Mouse (Mus musculus) liver, embryonic 16.5 days (tissue): ENCODE results near the gene Nid2. TPM values are rescaled to one million over a fixed set of nuclear protein-coding genes. Genes with fewer than 3 reads are reported as not detected.

Experiments used
- ATAC-seq: fragments of 200-750 bp; cut with Nextera tagmentation; 2 replicates; pipeline ENCODE4 v1.8.0; 2017; ENCODE audit warnings: low read depth, mild to moderate bottlenecking, moderate number of reproducible peaks, moderate library complexity
- H3K27ac ChIP-seq: fragments of 300-500 bp; sonication (generic); 2 replicates; pipeline ENCODE4 v1.5.1; 2014; ENCODE audit warnings: mild to moderate bottlenecking, low read length
- H3K27me3 ChIP-seq: fragments of 300-500 bp; sonication (generic); 2 replicates; pipeline ENCODE4 v1.6.1; 2014; ENCODE audit warnings: low read depth, low read length, mixed read lengths; ENCODE audit not compliant: control insufficient read depth, insufficient read depth
- H3K36me3 ChIP-seq: fragments of 300-500 bp; sonication (generic); 2 replicates; pipeline ENCODE4 v1.6.1; 2014; ENCODE audit warnings: mild to moderate bottlenecking; ENCODE audit not compliant: control insufficient read depth, insufficient read depth
- H3K4me1 ChIP-seq: fragments of 300-500 bp; sonication (generic); 2 replicates; pipeline ENCODE4 v1.6.1; 2014; ENCODE audit warnings: low read depth, low read length, mixed read lengths; ENCODE audit not compliant: control insufficient read depth
- H3K4me2 ChIP-seq: fragments of 300-500 bp; sonication (generic); 2 replicates; pipeline ENCODE4 v1.6.1; 2014; ENCODE audit warnings: low read depth, low read length, mixed read lengths
- H3K4me3 ChIP-seq: fragments of 300-500 bp; sonication (generic); 2 replicates; pipeline ENCODE4 v1.5.1; 2014; ENCODE audit warnings: low read depth, mild to moderate bottlenecking, low read length
- H3K9ac ChIP-seq: fragments of 300-500 bp; sonication (generic); 2 replicates; pipeline ENCODE4 v1.6.1; 2014; ENCODE audit warnings: low read depth, low read length
- H3K9me3 ChIP-seq: fragments of 300-500 bp; sonication (generic); replicated peaks from 2 replicates; pipeline ENCODE4 v1.6.1; 2016; ENCODE audit warnings: low read length; ENCODE audit not compliant: control insufficient read depth
- WGBS: fragments of 180-500 bp; shearing (Covaris S2); extraction: QIAGEN DNeasy Blood & Tissue Kit; methylation state at CpG from one replicate; pipeline ENCODE4 v1.1.7; 2014; ENCODE audit not compliant: insufficient replicate concordance; 5-methylcytosine and 5-hydroxymethylcytosine counted together
- polyA plus RNA-seq: library from polyadenylated mRNA; unstranded; fragments of >200 nt; fragmentation: Nextera tagmentation; extraction: Ambion mirVana; gene quantifications from 2 replicates; pipeline ENCODE4 v1.2.1, GENCODE M21; 2015

Nid2 gene
- polyA plus RNA-seq, 1 experiment from 2014 or later, result 16.1 TPM

DNA sequence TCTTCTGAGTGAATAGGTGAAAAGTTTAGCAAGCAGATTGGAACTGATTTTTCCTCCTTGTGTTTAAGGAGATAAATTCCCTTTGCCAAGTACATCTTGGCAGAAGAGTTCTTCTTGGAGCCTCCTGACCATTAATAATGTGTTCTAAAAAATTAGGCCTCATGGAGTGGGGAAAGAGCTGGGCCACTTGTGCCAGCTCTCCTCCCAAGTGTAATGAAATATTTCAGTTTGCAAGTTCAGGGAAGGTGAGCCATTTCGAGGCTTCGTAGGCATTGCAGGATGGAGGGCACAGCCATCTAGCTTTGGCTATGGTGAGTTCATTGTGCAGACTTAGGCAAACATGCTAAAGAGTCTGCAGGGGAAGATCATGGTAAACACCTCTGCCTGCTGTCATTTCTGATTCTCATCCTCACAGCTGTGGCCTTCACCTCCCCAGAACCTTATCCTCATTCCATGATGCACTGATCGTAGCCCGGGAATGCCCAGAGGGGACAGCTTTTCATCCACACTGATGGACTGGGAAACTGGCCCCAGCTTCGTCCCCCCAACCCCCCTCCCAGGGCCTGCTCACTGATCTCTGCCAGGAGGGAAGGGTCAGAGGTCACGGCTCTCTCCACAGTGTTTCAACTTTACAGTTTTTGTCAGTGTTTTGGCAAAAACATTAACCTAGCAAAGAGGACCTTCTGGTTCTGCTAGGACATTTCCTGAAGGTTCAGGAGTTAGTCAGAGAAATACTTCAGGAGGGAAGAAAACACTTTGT lies 18.6 kb downstream of the Nid2 start:
- Histone ChIP-seq H3K9ac (no peak overlapping the region), H3K4me1 (peaks cover 8% of the 10 kb centered on the region), H3K27me3 (no peaks in the 10 kb centered on the region), H3K9me3 (no peaks in the 10 kb centered on the region), H3K4me2 (no peak overlapping the region), H3K4me3 (no peak overlapping the region), H3K36me3 (no peaks in the 10 kb centered on the region), H3K27ac (no peak overlapping the region)
- WGBS, result 57% methylated on average over 6 of the region's 6 CpGs
- 0 out of 2 replicates have a peak, but pooled peaks have one; percentile 16 for ATAC-seq

DNA sequence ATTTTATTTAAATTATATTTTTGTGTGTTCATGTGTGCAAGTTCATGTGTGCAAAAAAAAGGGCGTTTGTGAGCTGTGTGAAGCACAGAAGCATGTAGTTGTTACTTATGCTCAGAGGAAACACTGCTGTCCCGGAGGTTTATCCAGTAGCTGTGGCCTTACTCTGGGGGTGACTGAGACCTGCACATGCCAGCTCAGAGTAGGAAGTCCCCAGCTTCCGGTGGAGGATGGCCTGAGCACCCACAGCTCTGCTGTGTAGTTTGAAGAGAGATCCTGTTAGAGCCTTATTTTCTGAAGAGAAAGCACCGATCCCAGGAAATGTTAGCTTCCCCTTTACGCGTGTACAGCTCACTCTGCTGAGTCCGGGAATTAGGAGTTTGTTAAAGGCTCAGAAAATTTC lies 20.1 kb downstream of the Nid2 start:
- Histone ChIP-seq H3K36me3 (no peaks in the 10 kb centered on the region), H3K9me3 (no peaks in the 10 kb centered on the region), H3K4me2 (no peak overlapping the region), H3K4me1 (peaks cover 8% of the 10 kb centered on the region), H3K27ac (no peak overlapping the region; the same call in 1 of the 2 replicates), H3K4me3 (no peak overlapping the region), H3K27me3 (no peaks in the 10 kb centered on the region), H3K9ac (no peak overlapping the region)
- ATAC-seq, result peak; percentile 27; the same call in 1 of the 2 replicates
- 20% methylated on average over 7 of the region's 7 CpGs for WGBS

DNA sequence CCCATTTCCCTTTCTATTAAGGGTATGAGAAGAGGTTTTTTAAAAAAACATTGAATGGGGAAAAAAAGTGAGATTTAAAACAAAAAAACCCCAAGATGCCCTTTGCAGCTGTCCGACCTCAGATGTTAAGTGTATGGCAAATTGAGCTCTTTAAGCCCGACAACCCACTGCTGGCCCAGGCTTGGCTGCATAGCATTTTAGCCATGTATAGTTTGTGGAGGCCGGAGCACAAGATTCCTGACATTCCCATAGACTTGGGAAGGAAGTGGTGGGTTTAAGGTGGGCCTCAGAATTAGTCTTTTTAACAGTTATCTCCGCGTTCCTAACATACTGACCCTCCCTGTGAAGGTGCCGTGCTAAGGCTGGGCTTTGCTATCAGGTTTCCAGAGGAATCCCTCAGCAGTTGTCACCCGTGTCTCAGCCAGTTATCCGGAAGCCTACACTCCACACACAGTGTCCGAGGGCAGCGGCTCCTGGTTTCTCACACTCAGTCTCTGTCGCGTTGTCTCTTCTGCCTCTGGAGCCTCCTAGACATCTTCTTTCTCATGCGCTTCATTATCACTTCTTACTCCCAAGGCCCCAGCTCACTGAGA lies 23.1 kb downstream of the Nid2 start:
- ATAC-seq, result no peak
- H3K4me2 ChIP-seq, result no peak overlapping the region
- WGBS, result 76% methylated on average over 13 of the region's 13 CpGs
- no peaks in the 10 kb centered on the region for H3K9me3 ChIP-seq
- H3K36me3 ChIP-seq, result no peaks in the 10 kb centered on the region
- no peaks in the 10 kb centered on the region; the same call in none of the 2 replicates for H3K4me1 ChIP-seq
- no peaks in the 10 kb centered on the region for H3K27me3 ChIP-seq
- H3K4me3 ChIP-seq, result no peak overlapping the region
- no peak overlapping the region for H3K27ac ChIP-seq
- H3K9ac ChIP-seq, result no peak overlapping the region

DNA sequence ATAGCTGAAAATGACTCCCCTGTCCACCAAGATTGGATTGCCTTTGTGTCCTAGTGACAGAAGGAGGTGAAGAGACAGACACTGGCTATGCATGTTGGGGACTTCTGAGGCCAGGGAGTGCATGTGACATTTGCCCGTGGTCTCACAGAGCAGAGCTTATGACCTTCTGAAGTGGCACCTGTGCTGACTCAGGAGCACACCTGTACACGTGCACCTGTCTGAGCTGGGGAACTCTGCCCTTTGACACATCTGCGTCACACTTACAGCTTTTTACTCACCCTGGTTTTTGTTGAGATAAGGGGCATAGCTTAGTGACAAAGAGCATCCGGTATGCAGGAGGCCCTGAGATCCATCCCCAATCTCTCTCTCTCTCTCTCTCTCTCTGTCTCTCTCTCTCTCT lies 24.4 kb downstream of the Nid2 start:
- Histone ChIP-seq H3K9ac (no peak overlapping the region), H3K9me3 (no peaks in the 10 kb centered on the region), H3K36me3 (no peaks in the 10 kb centered on the region), H3K4me1 (no peaks in the 10 kb centered on the region), H3K27me3 (no peaks in the 10 kb centered on the region), H3K4me3 (no peak overlapping the region), H3K27ac (no peak overlapping the region), H3K4me2 (no peak overlapping the region)
- 66% methylated on average over 4 of the region's 4 CpGs for WGBS
- no peak for ATAC-seq

DNA sequence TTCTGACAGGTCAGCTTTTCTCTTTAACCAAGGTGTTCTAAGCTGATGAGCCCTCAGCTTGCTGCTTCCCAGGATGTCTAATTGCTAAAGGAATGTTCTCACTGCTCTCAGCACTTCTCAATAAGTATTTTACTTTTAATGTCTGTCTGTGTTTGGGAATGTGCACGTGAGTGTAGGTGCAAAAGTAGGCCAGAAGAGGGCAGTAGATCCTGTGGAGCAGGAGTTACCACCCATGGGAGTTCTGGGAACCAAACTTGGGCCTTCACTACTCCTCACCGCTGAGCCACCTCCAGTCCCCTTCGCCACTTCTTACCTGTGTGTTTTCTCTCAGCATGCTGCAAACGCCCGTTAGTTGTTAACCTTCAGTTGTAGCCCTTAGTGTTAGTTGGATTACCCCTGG lies 25.1 kb downstream of the Nid2 start:
- ATAC-seq, result no peak
- H3K4me3 ChIP-seq, result no peak overlapping the region
- no peaks in the 10 kb centered on the region for H3K36me3 ChIP-seq
- no peak overlapping the region for H3K4me2 ChIP-seq
- 80% methylated on average over 5 of the region's 5 CpGs for WGBS
- H3K9ac ChIP-seq, result no peak overlapping the region
- H3K27ac ChIP-seq, result no peak overlapping the region
- no peaks in the 10 kb centered on the region for H3K9me3 ChIP-seq
- no peaks in the 10 kb centered on the region for H3K27me3 ChIP-seq
- no peaks in the 10 kb centered on the region for H3K4me1 ChIP-seq

DNA sequence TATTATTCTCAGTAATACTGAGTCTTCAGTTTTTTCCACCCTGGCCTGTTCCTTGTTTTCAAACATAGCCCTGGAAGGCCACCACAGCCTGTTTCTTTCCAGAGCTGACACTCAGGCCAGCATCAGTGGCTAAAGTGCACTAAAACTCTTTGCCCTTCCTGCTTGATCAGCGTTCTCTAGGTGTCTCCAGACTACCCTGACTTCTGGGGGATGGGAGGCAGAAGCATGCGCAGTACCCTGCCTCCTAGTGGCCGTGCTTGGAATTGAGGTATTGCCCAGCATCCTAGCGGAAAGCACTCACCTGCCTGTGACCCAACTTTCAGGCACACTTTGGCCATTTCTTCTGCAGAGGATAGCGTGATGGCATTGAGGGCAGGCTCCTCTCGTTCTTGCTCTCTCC lies 25.8 kb downstream of the Nid2 start:
- no peak overlapping the region for H3K4me3 ChIP-seq
- H3K27ac ChIP-seq, result no peak overlapping the region
- H3K9me3 ChIP-seq, result no peaks in the 10 kb centered on the region
- H3K36me3 ChIP-seq, result no peaks in the 10 kb centered on the region
- 42% methylated on average over 6 of the region's 6 CpGs for WGBS
- H3K9ac ChIP-seq, result no peak overlapping the region
- H3K4me2 ChIP-seq, result no peak overlapping the region
- ATAC-seq, result no peak
- H3K4me1 ChIP-seq, result no peaks in the 10 kb centered on the region
- H3K27me3 ChIP-seq, result no peaks in the 10 kb centered on the region

DNA sequence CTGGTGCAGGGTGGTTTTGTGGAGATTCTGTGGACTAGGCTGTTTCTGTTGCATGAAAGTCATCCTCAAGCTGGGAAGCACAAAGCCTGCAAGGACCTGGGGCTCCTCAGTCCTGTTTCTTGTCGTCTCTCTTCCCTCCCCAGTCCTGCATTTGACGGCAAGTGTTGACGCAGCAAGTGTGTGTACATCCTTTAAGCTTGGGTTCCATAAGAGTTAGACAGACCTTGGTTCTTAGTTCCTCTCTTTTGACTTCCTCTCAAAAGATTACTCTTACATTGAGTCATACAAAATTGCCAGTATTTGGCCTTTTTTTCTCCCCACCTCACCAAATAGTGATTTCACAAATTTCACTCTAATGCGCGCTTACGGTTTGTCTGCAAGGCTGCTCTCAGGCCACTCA lies 26.3 kb downstream of the Nid2 start:
- Histone ChIP-seq H3K27me3 (no peaks in the 10 kb centered on the region), H3K4me3 (no peak overlapping the region), H3K36me3 (no peaks in the 10 kb centered on the region), H3K9me3 (no peaks in the 10 kb centered on the region), H3K4me1 (no peaks in the 10 kb centered on the region), H3K27ac (no peak overlapping the region), H3K4me2 (no peak overlapping the region), H3K9ac (no peak overlapping the region)
- ATAC-seq, result no peak
- 80% methylated on average over 6 of the region's 6 CpGs for WGBS

DNA sequence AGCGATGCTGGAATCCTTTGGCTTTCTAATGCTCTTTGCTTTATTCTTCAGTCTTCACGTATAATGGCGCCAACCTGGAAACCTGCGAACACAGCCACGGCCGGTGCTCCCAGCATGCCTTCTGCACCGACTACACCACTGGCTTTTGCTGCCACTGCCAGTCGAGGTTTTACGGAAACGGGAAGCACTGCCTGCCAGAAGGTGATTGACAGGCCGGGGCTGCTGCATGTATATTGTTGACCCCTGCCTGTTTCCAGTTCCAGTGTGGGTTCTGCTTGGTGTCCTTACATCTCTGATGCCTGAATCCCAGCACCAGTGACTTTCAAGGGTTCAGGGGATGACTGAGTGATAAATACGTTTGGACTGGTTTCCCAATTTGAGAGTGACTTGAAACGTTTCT lies 26.9 kb downstream of the Nid2 start:
- 49% methylated on average over 13 of the region's 13 CpGs for WGBS
- H3K4me3 ChIP-seq, result no peak overlapping the region
- no peaks in the 10 kb centered on the region for H3K27me3 ChIP-seq
- no peak for ATAC-seq
- H3K27ac ChIP-seq, result no peak overlapping the region
- no peaks in the 10 kb centered on the region for H3K9me3 ChIP-seq
- no peak overlapping the region for H3K4me2 ChIP-seq
- no peaks in the 10 kb centered on the region for H3K36me3 ChIP-seq
- no peak overlapping the region for H3K9ac ChIP-seq
- H3K4me1 ChIP-seq, result no peaks in the 10 kb centered on the region

DNA sequence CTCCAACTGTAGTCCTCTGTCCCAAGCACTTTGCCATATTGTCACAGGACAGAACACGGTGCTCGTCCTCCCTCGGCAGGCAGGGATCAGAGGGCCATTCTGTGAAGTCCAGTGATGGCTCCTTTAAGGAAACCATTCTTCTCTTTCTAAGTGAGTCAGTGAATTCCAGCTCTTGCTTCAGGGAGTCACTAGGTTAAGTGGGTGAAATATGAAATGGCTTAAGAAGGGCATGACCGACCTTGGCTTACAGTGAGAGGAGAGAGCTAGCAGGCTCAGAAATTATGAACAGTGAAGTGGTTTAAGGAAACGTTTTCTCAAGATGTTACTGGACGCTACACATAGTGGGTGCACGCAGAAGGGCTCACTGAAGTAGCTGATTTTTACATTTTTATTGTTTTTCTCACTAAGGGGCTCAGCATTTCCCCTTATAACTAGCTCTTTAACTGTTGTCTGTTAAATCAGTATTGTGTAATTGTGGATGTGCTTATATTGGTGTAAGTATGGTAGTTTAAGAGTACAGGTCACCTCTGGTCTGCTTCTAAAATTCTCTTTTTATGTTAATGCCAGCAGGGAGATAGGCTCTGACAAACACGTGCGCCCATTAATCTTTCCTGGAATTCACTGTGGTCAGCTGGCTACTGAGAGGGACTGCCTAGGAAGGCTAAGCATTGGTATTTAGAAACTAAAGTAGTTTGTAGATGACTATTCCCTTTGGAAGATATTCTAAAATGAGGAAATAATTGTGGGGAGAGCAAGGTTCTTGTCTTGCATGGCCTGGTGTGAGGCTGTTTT lies 34.9 kb downstream of the Nid2 start:
- no peak overlapping the region for H3K4me2 ChIP-seq
- no peak for ATAC-seq
- WGBS, result 66% methylated on average over 9 of the region's 9 CpGs
- no peaks in the 10 kb centered on the region for H3K4me1 ChIP-seq
- no peaks in the 10 kb centered on the region for H3K27me3 ChIP-seq
- H3K27ac ChIP-seq, result no peak overlapping the region
- H3K36me3 ChIP-seq, result no peaks in the 10 kb centered on the region; the same call in 1 of the 2 replicates
- H3K9ac ChIP-seq, result no peak overlapping the region
- H3K4me3 ChIP-seq, result no peak overlapping the region
- H3K9me3 ChIP-seq, result no peaks in the 10 kb centered on the region
